In genomic region chr1:71947506-71947905, GRCm38 (mm10) we compare ENCODE assay signal across 23 mouse cellular contexts.
"Had no signal": no experiment of that assay in that cellular context is flagged by ENCODE, and none has a peak within 500 bp of the region (broad histone marks: within the 10 kb centered on the region; RNA-seq: fewer than 3 reads in every experiment).

No protein-coding gene starts in this region.

- H3K4me2 ChIP-seq: limb, embryonic 12.5 days; limb, embryonic 15.5 days; liver, embryonic 11.5 days; lung, embryonic 14.5 days; midbrain, embryonic 12.5 days; neural tube, embryonic 12.5 days; neural tube, embryonic 15.5 days had no signal

- ATAC-seq: inflammation-experienced regulatory T-cells, adult 6 months; intestine, embryonic 16.5 days; liver, postnatal 0 days; lung, postnatal 0 days had no signal

- H3K9ac ChIP-seq: limb, embryonic 12.5 days; limb, embryonic 15.5 days; liver, embryonic 14.5 days; liver, postnatal 0 days; lung, embryonic 14.5 days; midbrain, embryonic 12.5 days; neural tube, embryonic 12.5 days; neural tube, embryonic 15.5 days had no signal

- H3K4me3 ChIP-seq: left cerebral cortex, adult 2 months; limb, embryonic 12.5 days; limb, embryonic 15.5 days; midbrain, embryonic 12.5 days; neural tube, embryonic 12.5 days; neural tube, embryonic 15.5 days had no signal

- H3K27ac ChIP-seq: left cerebral cortex, adult 2 months; limb, embryonic 12.5 days; limb, embryonic 15.5 days; liver, embryonic 14.5 days; macrophage; midbrain, embryonic 12.5 days; neural tube, embryonic 12.5 days; neural tube, embryonic 15.5 days; stomach, postnatal 0 days had no signal

- H3K36me3 ChIP-seq: limb, embryonic 12.5 days; limb, embryonic 15.5 days; midbrain, embryonic 12.5 days; neural tube, embryonic 12.5 days; neural tube, embryonic 15.5 days had no signal

- DNase-seq: kidney, adult 18-20 months; kidney, postnatal 36 days; layer of hippocampus, postnatal 36 days; left cerebral cortex, postnatal 4 days; liver, postnatal 0 days; lung, embryonic 14.5 days; right cerebral cortex, adult 18-20 months; right cerebral cortex, postnatal 14 days; right cerebral cortex, postnatal 4 days; thymus, postnatal 25 days had no signal

- H3K9me3 ChIP-seq: limb, embryonic 12.5 days; limb, embryonic 15.5 days; midbrain, embryonic 12.5 days; neural tube, embryonic 12.5 days; neural tube, embryonic 15.5 days had no signal

- H3K27me3 ChIP-seq: limb, embryonic 12.5 days; limb, embryonic 15.5 days; midbrain, embryonic 12.5 days; neural tube, embryonic 12.5 days; neural tube, embryonic 15.5 days had no signal

- H3K4me1 ChIP-seq: midbrain, embryonic 12.5 days; neural tube, embryonic 12.5 days; neural tube, embryonic 15.5 days had no signal
